Mouse (Mus musculus): ENCODE measurements around the gene Odaph. TPM values are rescaled to one million over a fixed set of nuclear protein-coding genes. Genes with fewer than 3 reads are reported as not detected.

Gene Odaph
- polyA plus RNA-seq, 1 experiment from 2014 or later = not detected

Other genes with a start within 250 kb of the Odaph start
- gene Rchy1, start 24.4 kb upstream of the Odaph start, polyA plus RNA-seq (2014; fragmentation: Nextera tagmentation; extraction: Ambion mirVana) = 44.5 and 45.8 TPM in 2 replicates
- gene Cdkl2, start 56.4 kb downstream of the Odaph start, polyA plus RNA-seq (2014; fragmentation: Nextera tagmentation; extraction: Ambion mirVana) = 0.56 and 0.68 TPM in 2 replicates
- gene G3bp2, start 96.2 kb downstream of the Odaph start, polyA plus RNA-seq (2014; fragmentation: Nextera tagmentation; extraction: Ambion mirVana) = 269 and 276 TPM in 2 replicates
- gene Uso1, start 150.5 kb downstream of the Odaph start, polyA plus RNA-seq (2014; fragmentation: Nextera tagmentation; extraction: Ambion mirVana) = 24.2 and 25.7 TPM in 2 replicates
- gene U90926, start 227.9 kb downstream of the Odaph start, polyA plus RNA-seq (2014; fragmentation: Nextera tagmentation; extraction: Ambion mirVana) = not detected in 2 replicates

All from forebrain, embryonic 11.5 days (tissue).